Mouse (Mus musculus): ENCODE measurements around the gene Gnaq. TPM values are rescaled to one million over a fixed set of nuclear protein-coding genes. Genes with fewer than 3 reads are reported as not detected.

Gene Gnaq
- polyA plus RNA-seq, 1 experiment = 12.6 TPM

GRCm38 (mm10) chr19:16386514-16386913 lies 253.9 kb downstream of the Gnaq start:
- peaks cover 94% of the 10 kb centered on the region for H3K36me3 ChIP-seq (replicated peaks; ENCODE audit: low read length)
- H3K4me1 ChIP-seq = peaks cover 27% of the 10 kb centered on the region
- H3K27me3 ChIP-seq (replicated peaks) = no peaks in the 10 kb centered on the region
- TF ChIP-seq FLI1 (IDR thresholded peaks at IDR 0.05; ENCODE audit: low read length) = no peak
- TF ChIP-seq GATA1 (IDR thresholded peaks at IDR 0.05; ENCODE audit: borderline replicate concordance, low read length) = no peak
- no peaks in the 10 kb centered on the region for H3K9me3 ChIP-seq
- H3K4me3 ChIP-seq (replicated peaks) = no peak overlapping the region

- no peak overlapping the region for H3K4me3 ChIP-seq (replicated peaks)
Observed at GRCm38 (mm10) chr19:16390192-16390795, 257.7 kb downstream of the Gnaq start.

GRCm38 (mm10) chr19:16394381-16394780 lies 261.8 kb downstream of the Gnaq start:
- H3K36me3 ChIP-seq (replicated peaks; ENCODE audit: low read length) = peaks cover 28% of the 10 kb centered on the region
- no peak overlapping the region for H3K4me3 ChIP-seq (replicated peaks)
- H3K9me3 ChIP-seq = no peaks in the 10 kb centered on the region
- H3K27me3 ChIP-seq (replicated peaks) = peaks cover 1% of the 10 kb centered on the region
- peaks cover 7% of the 10 kb centered on the region; the same call in 1 of the 2 replicates for H3K4me1 ChIP-seq
- TF ChIP-seq FLI1 (IDR thresholded peaks at IDR 0.05; ENCODE audit: low read length) = no peak

More at GRCm38 (mm10) chr19:16390192-16390795, 257.7 kb downstream of the Gnaq start:
- no peaks in the 10 kb centered on the region for H3K9me3 ChIP-seq
- peaks cover 16% of the 10 kb centered on the region for H3K4me1 ChIP-seq
- TF ChIP-seq FLI1 (IDR thresholded peaks at IDR 0.05; ENCODE audit: low read length) = no peak
- TF ChIP-seq GATA1 (IDR thresholded peaks at IDR 0.05; ENCODE audit: borderline replicate concordance, low read length) = no peak
- peaks cover 66% of the 10 kb centered on the region for H3K36me3 ChIP-seq (replicated peaks; ENCODE audit: low read length)
- no peaks in the 10 kb centered on the region for H3K27me3 ChIP-seq (replicated peaks)

- Histone ChIP-seq H3K36me3 (replicated peaks; ENCODE audit: low read length) (no peaks in the 10 kb centered on the region), H3K4me1 (peaks cover 8% of the 10 kb centered on the region), H3K9me3 (0 out of 2 replicates have a peak, but pooled peaks cover 3% of the 10 kb centered on the region), H3K4me3 (replicated peaks) (no peak overlapping the region), H3K27me3 (replicated peaks) (peaks cover 6% of the 10 kb centered on the region)
- TF ChIP-seq GATA1 (IDR thresholded peaks at IDR 0.05; ENCODE audit: borderline replicate concordance, low read length) (no peak), FLI1 (IDR thresholded peaks at IDR 0.05; ENCODE audit: low read length) (no peak)
Observed at GRCm38 (mm10) chr19:16403101-16403500, 270.5 kb downstream of the Gnaq start.

- TF ChIP-seq GATA1 (IDR thresholded peaks at IDR 0.05; ENCODE audit: borderline replicate concordance, low read length) = no peak
- TF ChIP-seq FLI1 (IDR thresholded peaks at IDR 0.05; ENCODE audit: low read length) = no peak
Observed at GRCm38 (mm10) chr19:16407727-16408126, 275.1 kb downstream of the Gnaq start.

GRCm38 (mm10) chr19:16411302-16411701 lies 278.7 kb downstream of the Gnaq start:
- H3K4me1 ChIP-seq = peaks cover 4% of the 10 kb centered on the region; the same call in 1 of the 2 replicates
- peaks cover 2% of the 10 kb centered on the region for H3K27me3 ChIP-seq (replicated peaks)
- H3K4me3 ChIP-seq (replicated peaks) = no peak overlapping the region
- TF ChIP-seq FLI1 (IDR thresholded peaks at IDR 0.05; ENCODE audit: low read length) = no peak
- no peak for TF ChIP-seq GATA1 (IDR thresholded peaks at IDR 0.05; ENCODE audit: borderline replicate concordance, low read length)
- H3K36me3 ChIP-seq (replicated peaks; ENCODE audit: low read length) = no peaks in the 10 kb centered on the region
- no peaks in the 10 kb centered on the region for H3K9me3 ChIP-seq

More at GRCm38 (mm10) chr19:16407727-16408126, 275.1 kb downstream of the Gnaq start:
- 0 out of 2 replicates have a peak, but pooled peaks cover 3% of the 10 kb centered on the region for H3K9me3 ChIP-seq
- H3K4me1 ChIP-seq = peaks cover 4% of the 10 kb centered on the region; the same call in 1 of the 2 replicates
- H3K27me3 ChIP-seq (replicated peaks) = peaks cover 4% of the 10 kb centered on the region
- H3K4me3 ChIP-seq (replicated peaks) = no peak overlapping the region
- H3K36me3 ChIP-seq (replicated peaks; ENCODE audit: low read length) = no peaks in the 10 kb centered on the region

- peaks cover 36% of the 10 kb centered on the region for H3K9me3 ChIP-seq
- H3K4me3 ChIP-seq (replicated peaks) = no peak overlapping the region
- TF ChIP-seq FLI1 (IDR thresholded peaks at IDR 0.05; ENCODE audit: low read length) (no peak), GATA1 (IDR thresholded peaks at IDR 0.05; ENCODE audit: borderline replicate concordance, low read length) (no peak)
- H3K27me3 ChIP-seq (replicated peaks) = peaks cover 3% of the 10 kb centered on the region
- H3K36me3 ChIP-seq (replicated peaks; ENCODE audit: low read length) = no peaks in the 10 kb centered on the region
- no peaks in the 10 kb centered on the region for H3K4me1 ChIP-seq
Observed at GRCm38 (mm10) chr19:16418086-16418663, 285.5 kb downstream of the Gnaq start.

GRCm38 (mm10) chr19:16425596-16425995 lies 293.0 kb downstream of the Gnaq start:
- Histone ChIP-seq H3K27me3 (replicated peaks) (peaks cover 7% of the 10 kb centered on the region), H3K4me1 (no peaks in the 10 kb centered on the region), H3K36me3 (replicated peaks; ENCODE audit: low read length) (no peaks in the 10 kb centered on the region), H3K9me3 (peaks cover 45% of the 10 kb centered on the region), H3K4me3 (replicated peaks) (no peak overlapping the region)
- TF ChIP-seq GATA1 (IDR thresholded peaks at IDR 0.05; ENCODE audit: borderline replicate concordance, low read length) = no peak
- no peak for TF ChIP-seq FLI1 (IDR thresholded peaks at IDR 0.05; ENCODE audit: low read length)

- no peaks in the 10 kb centered on the region for H3K36me3 ChIP-seq (replicated peaks; ENCODE audit: low read length)
- H3K9me3 ChIP-seq = peaks cover 14% of the 10 kb centered on the region
- H3K27me3 ChIP-seq (replicated peaks) = peaks cover 27% of the 10 kb centered on the region
- no peak for TF ChIP-seq FLI1 (IDR thresholded peaks at IDR 0.05; ENCODE audit: low read length)
- no peak for TF ChIP-seq GATA1 (IDR thresholded peaks at IDR 0.05; ENCODE audit: borderline replicate concordance, low read length)
- peaks cover 15% of the 10 kb centered on the region for H3K4me1 ChIP-seq
- no peak overlapping the region for H3K4me3 ChIP-seq (replicated peaks)
Observed at GRCm38 (mm10) chr19:16431368-16431767, 298.7 kb downstream of the Gnaq start.

- TF ChIP-seq GATA1 (IDR thresholded peaks at IDR 0.05; ENCODE audit: borderline replicate concordance, low read length) = no peak
- TF ChIP-seq FLI1 (IDR thresholded peaks at IDR 0.05; ENCODE audit: low read length) = no peak
Observed at GRCm38 (mm10) chr19:16434879-16435278, 302.2 kb downstream of the Gnaq start.

More at GRCm38 (mm10) chr19:16434879-16435278, 302.2 kb downstream of the Gnaq start:
- no peaks in the 10 kb centered on the region for H3K36me3 ChIP-seq (replicated peaks; ENCODE audit: low read length)
- H3K4me3 ChIP-seq (replicated peaks) = peak overlapping the region; percentile 89
- peaks cover 27% of the 10 kb centered on the region for H3K4me1 ChIP-seq
- H3K27me3 ChIP-seq (replicated peaks) = peaks cover 60% of the 10 kb centered on the region
- no peaks in the 10 kb centered on the region for H3K9me3 ChIP-seq
